Mouse (Mus musculus) G1E (cell line): Measurements from ENCODE around the gene Ruvbl2. TPM values are rescaled to one million over a fixed set of nuclear protein-coding genes. Genes with fewer than 3 reads are reported as not detected.

Experiments
- ATAC-seq: 2 replicates; pipeline ENCODE4 v1.8.0; 2016; ENCODE audit warnings: mild to moderate bottlenecking; ENCODE audit not compliant: insufficient number of reproducible peaks, poor library complexity, low FRiP score, severe bottlenecking; ENCODE audit errors: extremely low read depth
- DNase-seq: peaks from one replicate; pipeline ENCODE4 v3.0.0; 2012; ENCODE audit warnings: low spot score
- H3K27me3 ChIP-seq: 2 replicates; pipeline ENCODE4 v1.6.1; 2012; ENCODE audit warnings: mild to moderate bottlenecking, low read length, inconsistent platforms; ENCODE audit not compliant: insufficient read depth
- H3K36me3 ChIP-seq: replicated peaks from 2 replicates; pipeline ENCODE3; 2012; ENCODE audit warnings: mild to moderate bottlenecking, inconsistent platforms
- H3K4me1 ChIP-seq: 2 replicates; pipeline ENCODE4 v1.6.1; 2012; ENCODE audit warnings: low read depth, low read length, inconsistent platforms, mixed read lengths; ENCODE audit not compliant: insufficient read depth
- H3K4me3 ChIP-seq: 2 replicates; pipeline ENCODE4 v1.5.1; 2012; ENCODE audit warnings: low read depth, mild to moderate bottlenecking, inconsistent platforms, low read length, moderate library complexity, mixed read lengths
- H3K9me3 ChIP-seq: replicated peaks from 2 replicates; pipeline ENCODE4 v1.6.1; 2012; ENCODE audit warnings: inconsistent platforms
- CTCF ChIP-seq: IDR thresholded peaks from 2 replicates; pipeline ENCODE4 v1.5.1; 2012; ENCODE audit warnings: low read depth, low read length, inconsistent platforms, mixed read lengths
- GATA1 ChIP-seq: IDR thresholded peaks from 2 replicates; pipeline ENCODE4 v1.6.1; 2012; ENCODE audit warnings: borderline replicate concordance, low read length, inconsistent platforms, mixed read lengths
- GATA2 ChIP-seq: IDR thresholded peaks from 2 replicates; pipeline ENCODE4 v1.6.1; 2012; ENCODE audit warnings: low read depth, low read length, inconsistent platforms, borderline replicate concordance
- POLR2AphosphoS5 ChIP-seq: IDR thresholded peaks from 2 replicates; pipeline ENCODE4 v1.6.1; 2012; ENCODE audit warnings: low read depth, low read length, inconsistent platforms; ENCODE audit not compliant: insufficient replicate concordance
- TAL1 ChIP-seq: conservative IDR thresholded peaks from 2 replicates; pipeline ENCODE4 v1.6.1; 2012; ENCODE audit warnings: low read depth, low read length, inconsistent platforms, mixed read lengths
- polyA plus RNA-seq: library from polyadenylated mRNA; stranded (reverse); fragments of >175 nt; gene quantifications from 2 replicates; pipeline ENCODE4 v1.2.3, GENCODE M21; 2012
- total RNA-seq, 2 experiments: library from RNA; stranded (forward) in 1 of 2; stranded (reverse) in 1 of 2; fragments of 200-1000 nt in 1 of 2; fragments of >200 nt in 1 of 2; fragmentation: Nextera tagmentation in 1 of 2; gene quantifications; 2 replicates each; pipeline ENCODE4 v1.2.3; 2014 to 2017

The Ruvbl2 gene
- total and polyA plus RNA-seq, 3 experiments, result 139 to 639 (median 255) TPM

- Histone ChIP-seq H3K36me3 (peaks cover 89% of the 10 kb centered on the region), H3K9me3 (no peaks in the 10 kb centered on the region), H3K27me3 (no peaks in the 10 kb centered on the region; the same call in 1 of the 2 replicates), H3K4me3 (peak overlapping the region; percentile 87), H3K4me1 (peaks cover 54% of the 10 kb centered on the region)
- peak; percentile 23 for ATAC-seq
- TF ChIP-seq GATA1, result no peak
- peak; percentile 90; the same call in 1 of the 2 replicates for TF ChIP-seq POLR2AphosphoS5
- peak; percentile 43 for DNase-seq
Measured at GRCm38 (mm10) chr7:45457204-45458060, 19.5 kb upstream of the Ruvbl2 start.

GRCm38 (mm10) chr7:45456721-45457203, 18.9 kb upstream of the Ruvbl2 start:
- peaks cover 89% of the 10 kb centered on the region for H3K36me3 ChIP-seq
- DNase-seq (no peak), ATAC-seq (no peak)
- TF ChIP-seq TAL1 (no peak), GATA2 (no peak), CTCF (no peak), POLR2AphosphoS5 (no peak), GATA1 (no peak)
- no peaks in the 10 kb centered on the region; the same call in 1 of the 2 replicates for H3K27me3 ChIP-seq
- H3K9me3 ChIP-seq, result no peaks in the 10 kb centered on the region
- H3K4me1 ChIP-seq, result peaks cover 50% of the 10 kb centered on the region
- peak overlapping the region; percentile 87; the same call in 1 of the 2 replicates for H3K4me3 ChIP-seq

- H3K36me3 ChIP-seq, result peaks cover 90% of the 10 kb centered on the region
Measured at GRCm38 (mm10) chr7:45455932-45456696, 18.2 kb upstream of the Ruvbl2 start.

GRCm38 (mm10) chr7:45454971-45455370, 17.1 kb upstream of the Ruvbl2 start:
- no peak for ATAC-seq
- no peaks in the 10 kb centered on the region for H3K9me3 ChIP-seq
- TF ChIP-seq GATA2, result no peak
- TF ChIP-seq POLR2AphosphoS5, result no peak
- no peak for TF ChIP-seq CTCF
- no peak for TF ChIP-seq GATA1
- TF ChIP-seq TAL1, result no peak

More at GRCm38 (mm10) chr7:45455932-45456696, 18.2 kb upstream of the Ruvbl2 start:
- TF ChIP-seq GATA2 (no peak), POLR2AphosphoS5 (peak; percentile 51; the same call in 1 of the 2 replicates), CTCF (no peak)
- H3K9me3 ChIP-seq, result no peaks in the 10 kb centered on the region
- H3K4me1 ChIP-seq, result peaks cover 51% of the 10 kb centered on the region
- no peak overlapping the region for H3K4me3 ChIP-seq
- ATAC-seq (no peak), DNase-seq (no peak)
- H3K27me3 ChIP-seq, result no peaks in the 10 kb centered on the region; the same call in 1 of the 2 replicates

GRCm38 (mm10) chr7:45451344-45451982, 13.6 kb upstream of the Ruvbl2 start:
- no peaks in the 10 kb centered on the region for H3K9me3 ChIP-seq
- H3K36me3 ChIP-seq, result peaks cover 83% of the 10 kb centered on the region
- peak; percentile 59; the same call in 1 of the 2 replicates for ATAC-seq
- DNase-seq, result peak; percentile 75
- no peak for TF ChIP-seq GATA2
- peak; percentile 77 for TF ChIP-seq CTCF
- no peak overlapping the region for H3K4me3 ChIP-seq
- peaks cover 39% of the 10 kb centered on the region for H3K4me1 ChIP-seq
- H3K27me3 ChIP-seq, result no peaks in the 10 kb centered on the region; the same call in 1 of the 2 replicates

More at GRCm38 (mm10) chr7:45454971-45455370, 17.1 kb upstream of the Ruvbl2 start:
- peaks cover 82% of the 10 kb centered on the region for H3K36me3 ChIP-seq
- DNase-seq, result no peak
- no peaks in the 10 kb centered on the region; the same call in 1 of the 2 replicates for H3K27me3 ChIP-seq
- H3K4me1 ChIP-seq, result peaks cover 40% of the 10 kb centered on the region
- H3K4me3 ChIP-seq, result 0 out of 2 replicates have a peak overlapping the region, but pooled peaks have one; percentile 22

GRCm38 (mm10) chr7:45449974-45450373, 12.1 kb upstream of the Ruvbl2 start:
- H3K36me3 ChIP-seq, result peaks cover 81% of the 10 kb centered on the region
- no peak overlapping the region for H3K4me3 ChIP-seq
- no peaks in the 10 kb centered on the region for H3K9me3 ChIP-seq
- TF ChIP-seq GATA1, result no peak
- peaks cover 30% of the 10 kb centered on the region for H3K4me1 ChIP-seq
- H3K27me3 ChIP-seq, result no peaks in the 10 kb centered on the region
- DNase-seq (no peak), ATAC-seq (no peak)
